Mouse (Mus musculus) adrenal gland, adult 2 months (tissue): ENCODE data around the gene Anapc4. TPM values are rescaled to one million over a fixed set of nuclear protein-coding genes. Genes with fewer than 3 reads are reported as not detected.

Source experiments
- DNase-seq: peaks from one replicate; pipeline ENCODE4 v3.0.0; 2021
- polyA plus RNA-seq: library from polyadenylated mRNA; depleted of rRNA; stranded (reverse); fragments of >200 nt; gene quantifications from 2 replicates; pipeline ENCODE4 v1.2.3, GENCODE M21; 2012; rRNA removed
- total RNA-seq, 2 experiments: library from RNA; stranded (reverse); gene quantifications; 2 replicates each; pipeline ENCODE4 v1.2.3; 2021

Gene Anapc4
- total and polyA plus RNA-seq, 3 experiments = 10.1 to 72.9 (median 48.2) TPM

GRCm38 (mm10) chr5:52868918-52869703, 35.3 kb downstream of the Anapc4 start:
- no peak for DNase-seq

- DNase-seq = no peak
Measured at GRCm38 (mm10) chr5:52871461-52871860, 37.6 kb downstream of the Anapc4 start.

GRCm38 (mm10) chr5:52871986-52872385, 38.2 kb downstream of the Anapc4 start:
- no peak for DNase-seq

- DNase-seq = peak; percentile 49
Measured at GRCm38 (mm10) chr5:52878847-52879246, 45.0 kb downstream of the Anapc4 start.

GRCm38 (mm10) chr5:52879926-52880325, 46.1 kb downstream of the Anapc4 start:
- DNase-seq = no peak

GRCm38 (mm10) chr5:52882446-52882845, 48.6 kb downstream of the Anapc4 start:
- no peak for DNase-seq

- peak; percentile 64 for DNase-seq
Measured at GRCm38 (mm10) chr5:52887085-52887484, 53.3 kb downstream of the Anapc4 start.

- no peak for DNase-seq
Measured at GRCm38 (mm10) chr5:52889919-52890318, 56.1 kb downstream of the Anapc4 start.

- no peak for DNase-seq
Measured at GRCm38 (mm10) chr5:52891949-52892835, 58.4 kb downstream of the Anapc4 start.

GRCm38 (mm10) chr5:52893938-52894337, 60.1 kb downstream of the Anapc4 start:
- DNase-seq = no peak

GRCm38 (mm10) chr5:52904246-52904645, 70.4 kb downstream of the Anapc4 start:
- no peak for DNase-seq

- no peak for DNase-seq
Measured at GRCm38 (mm10) chr5:52904671-52905070, 70.9 kb downstream of the Anapc4 start.

GRCm38 (mm10) chr5:52908246-52908645, 74.4 kb downstream of the Anapc4 start:
- peak; percentile 58 for DNase-seq

GRCm38 (mm10) chr5:52910159-52910591, 76.4 kb downstream of the Anapc4 start:
- peak; percentile 46 for DNase-seq

- DNase-seq = no peak
Measured at GRCm38 (mm10) chr5:52911286-52911870, 77.6 kb downstream of the Anapc4 start.

- DNase-seq = peak; percentile 19
Measured at GRCm38 (mm10) chr5:52913711-52914110, 79.9 kb downstream of the Anapc4 start.

- DNase-seq = peak; percentile 11
Measured at GRCm38 (mm10) chr5:52916186-52916585, 82.4 kb downstream of the Anapc4 start.

Other genes with a start within 250 kb of the Anapc4 start
- gene Sepsecs, start 164.3 kb upstream of the Anapc4 start, total RNA-seq = 10 to 100 TPM; 14.2 to 15.5 TPM
- gene Sepsecs, start 164.3 kb upstream of the Anapc4 start, polyA plus RNA-seq = 1.4 and 1.5 TPM in 2 replicates
- gene Pi4k2b, start 92.4 kb upstream of the Anapc4 start, total RNA-seq = 10 to 100 TPM in 1 of 2 experiments, 1 to 10 TPM in 1; 7.7 to 10.7 TPM
- 11.3 and 12.6 TPM in 2 replicates for gene Pi4k2b, start 92.4 kb upstream of the Anapc4 start, polyA plus RNA-seq
- 10 to 100 TPM in 1 of 2 experiments, 1 to 10 TPM in 1; 9.6 to 12.2 TPM for gene Zcchc4, start 58.6 kb upstream of the Anapc4 start, total RNA-seq
- 3.3 and 4.0 TPM in 2 replicates for gene Zcchc4, start 58.6 kb upstream of the Anapc4 start, polyA plus RNA-seq
- gene Slc34a2, start 204.1 kb downstream of the Anapc4 start, total RNA-seq = under 1 TPM in 1 of 2 experiments, not detected in 1; 0.17 TPM
- 0.06 TPM in 1 of 2 replicates, not detected in the other for gene Slc34a2, start 204.1 kb downstream of the Anapc4 start, polyA plus RNA-seq